Mouse (Mus musculus) left cerebral cortex, postnatal 4 days (tissue): Measurements from ENCODE around the gene Nup62. TPM values are rescaled to one million over a fixed set of nuclear protein-coding genes. Genes with fewer than 3 reads are reported as not detected.

Experiments used
- DNase-seq: peaks from one replicate; pipeline ENCODE4 v3.0.0-alpha.2; 2022
- intact Hi-C: fragments of 180-260 bp; cut with DNase I; formaldehyde crosslinking; loops from one replicate; pipeline ENCODE4 v1.15.1; 2025
- total RNA-seq, 2 experiments: library from RNA; stranded (reverse); gene quantifications; 2 replicates each; pipeline ENCODE4 v1.2.3; 2021

Gene Nup62
- total RNA-seq, 2 experiments from 2014 or later = 50.3 to 51.1 TPM

GRCm38 (mm10) chr7:44818751-44819235 lies 2.9 kb downstream of the Nup62 start:
- peak; percentile 37 for DNase-seq
- intact Hi-C loops = no loop called here

- no peak for DNase-seq
- intact Hi-C loops = no loop called here
Observed at GRCm38 (mm10) chr7:44819391-44819790, 3.5 kb downstream of the Nup62 start.

- intact Hi-C loops = no loop called here
- DNase-seq = no peak
Observed at GRCm38 (mm10) chr7:44819863-44820262, 4.0 kb downstream of the Nup62 start.

- intact Hi-C loops = no loop called here
- no peak for DNase-seq
Observed at GRCm38 (mm10) chr7:44820525-44820924, 4.6 kb downstream of the Nup62 start.

- intact Hi-C loops = no loop called here
- DNase-seq = no peak
Observed at GRCm38 (mm10) chr7:44821666-44822448, 6.0 kb downstream of the Nup62 start.

GRCm38 (mm10) chr7:44823409-44823808 lies 7.5 kb downstream of the Nup62 start:
- intact Hi-C loops = no loop called here

GRCm38 (mm10) chr7:44824872-44825271 lies 9.0 kb downstream of the Nup62 start:
- intact Hi-C loops = loop anchor here (2.0 kb wide), 1 partner anchor 98 kb away; no protein-coding TSS in a partner anchor
- peak; percentile 85 for DNase-seq

More at GRCm38 (mm10) chr7:44823409-44823808, 7.5 kb downstream of the Nup62 start:
- DNase-seq = no peak

GRCm38 (mm10) chr7:44826771-44827170 lies 10.9 kb downstream of the Nup62 start:
- intact Hi-C loops = no loop called here
- DNase-seq = no peak

GRCm38 (mm10) chr7:44828706-44829105 lies 12.8 kb downstream of the Nup62 start:
- intact Hi-C loops = no loop called here
- DNase-seq = no peak

GRCm38 (mm10) chr7:44832763-44833162 lies 16.9 kb downstream of the Nup62 start:
- DNase-seq = no peak
- intact Hi-C loops = no loop called here

- intact Hi-C loops = no loop called here
- no peak for DNase-seq
Observed at GRCm38 (mm10) chr7:44835373-44836015, 19.6 kb downstream of the Nup62 start.

GRCm38 (mm10) chr7:44836016-44836404 lies 20.1 kb downstream of the Nup62 start:
- no peak for DNase-seq
- intact Hi-C loops = no loop called here

- DNase-seq = no peak
- intact Hi-C loops = no loop called here
Observed at GRCm38 (mm10) chr7:44836423-44837053, 20.6 kb downstream of the Nup62 start.

GRCm38 (mm10) chr7:44838073-44838472 lies 22.2 kb downstream of the Nup62 start:
- intact Hi-C loops = no loop called here
- no peak for DNase-seq

- DNase-seq = no peak
- intact Hi-C loops = no loop called here
Observed at GRCm38 (mm10) chr7:44839171-44839490, 23.2 kb downstream of the Nup62 start.

GRCm38 (mm10) chr7:44839491-44840191 lies 23.8 kb downstream of the Nup62 start:
- peak; percentile 35 for DNase-seq
- intact Hi-C loops = no loop called here

GRCm38 (mm10) chr7:44840426-44840825 lies 24.5 kb downstream of the Nup62 start:
- DNase-seq = no peak
- intact Hi-C loops = no loop called here

GRCm38 (mm10) chr7:44841825-44842463 lies 26.1 kb downstream of the Nup62 start:
- intact Hi-C loops = no loop called here
- DNase-seq = no peak

- no peak for DNase-seq
- intact Hi-C loops = no loop called here
Observed at GRCm38 (mm10) chr7:44845006-44845405, 29.1 kb downstream of the Nup62 start.

GRCm38 (mm10) chr7:44846804-44847203 lies 30.9 kb downstream of the Nup62 start:
- intact Hi-C loops = no loop called here
- no peak for DNase-seq

GRCm38 (mm10) chr7:44847772-44848171 lies 31.9 kb downstream of the Nup62 start:
- DNase-seq = no peak
- intact Hi-C loops = no loop called here
